Mouse (Mus musculus) adrenal gland, postnatal 14 days (tissue): ENCODE measurements around the gene Evi2. TPM values are rescaled to one million over a fixed set of nuclear protein-coding genes. Genes with fewer than 3 reads are reported as not detected.

Source experiments
- DNase-seq: peaks from one replicate; pipeline ENCODE4 v3.0.0; 2021; ENCODE audit warnings: mixed read lengths
- total RNA-seq: library from RNA; stranded (reverse); gene quantifications from 2 replicates; pipeline ENCODE4 v1.2.3, GENCODE M21; 2021

The Evi2 gene
- total RNA-seq, 1 experiment from 2014 or later: not detected

- DNase-seq: no peak
These were observed 6.1 kb downstream of the Evi2 start for GRCm38 (mm10) chr11:79524310-79524575.

GRCm38 (mm10) chr11:79523560-79524309 is 6.7 kb downstream of the Evi2 start, which contains the start of gene Evi2b:
TSS of gene Evi2b (minus strand) at chr11:79523762.
- no peak for DNase-seq

DNA sequence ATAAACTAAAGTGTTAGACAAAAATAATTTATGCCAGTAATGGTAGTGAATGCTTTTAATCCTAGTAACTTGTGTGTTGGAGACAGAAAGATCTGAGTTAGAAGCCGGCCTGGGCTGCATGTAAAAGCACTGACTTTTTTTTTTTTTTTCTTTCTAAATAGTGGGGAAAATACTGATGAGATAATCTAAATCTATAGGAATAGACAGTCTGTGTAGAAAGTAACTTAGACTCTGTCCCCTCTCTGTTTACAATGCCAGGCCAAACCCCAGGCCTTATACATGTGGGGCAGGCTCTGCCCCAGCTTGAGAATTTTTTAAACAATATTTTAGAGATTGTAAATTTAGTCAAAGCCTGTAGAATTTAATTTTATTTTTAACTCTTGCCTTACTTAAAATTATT is 7.4 kb downstream of the Evi2 start:
- no peak for DNase-seq

DNA sequence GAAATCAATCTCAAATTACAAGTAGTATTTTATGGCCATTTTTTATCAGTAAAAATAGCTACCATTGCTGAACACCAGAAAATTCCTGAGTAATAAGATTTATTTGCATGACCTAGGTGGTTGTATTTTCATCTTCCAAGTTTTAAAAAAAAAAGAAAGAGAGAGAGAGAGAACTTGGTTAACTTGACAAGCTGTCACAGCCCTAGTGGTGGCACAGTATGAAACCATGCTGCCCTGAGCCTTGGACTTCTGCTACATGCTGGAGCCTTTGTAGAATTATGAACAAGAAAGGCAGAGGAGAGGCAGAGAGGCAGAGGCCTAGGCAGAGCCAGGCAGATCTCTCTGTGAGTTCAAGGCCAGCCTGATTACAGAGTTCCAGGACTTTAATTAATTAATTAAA is 8.5 kb downstream of the Evi2 start:
- DNase-seq: no peak

DNA sequence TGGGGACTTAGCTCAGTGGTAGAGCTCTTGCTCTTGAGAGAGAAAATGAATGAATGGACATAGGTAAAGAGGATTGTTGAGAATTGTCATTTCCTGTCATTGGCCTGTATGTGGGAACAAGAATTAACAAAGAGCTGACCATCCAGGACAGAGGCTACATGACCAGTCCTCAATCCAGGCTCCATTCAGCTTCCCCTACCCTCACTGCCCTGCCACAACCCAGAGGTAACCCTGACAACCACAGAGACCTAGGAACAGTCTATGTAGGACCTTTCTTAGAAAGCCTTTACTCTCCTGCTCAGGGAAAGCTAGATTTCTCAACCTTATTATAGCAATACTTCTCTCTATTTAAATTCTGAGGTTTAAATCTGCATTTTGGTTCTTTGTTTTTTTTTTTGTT is 9.6 kb downstream of the Evi2 start:
- no peak for DNase-seq

- no peak for DNase-seq
These were observed 10.5 kb downstream of the Evi2 start for GRCm38 (mm10) chr11:79519878-79520291.

DNA sequence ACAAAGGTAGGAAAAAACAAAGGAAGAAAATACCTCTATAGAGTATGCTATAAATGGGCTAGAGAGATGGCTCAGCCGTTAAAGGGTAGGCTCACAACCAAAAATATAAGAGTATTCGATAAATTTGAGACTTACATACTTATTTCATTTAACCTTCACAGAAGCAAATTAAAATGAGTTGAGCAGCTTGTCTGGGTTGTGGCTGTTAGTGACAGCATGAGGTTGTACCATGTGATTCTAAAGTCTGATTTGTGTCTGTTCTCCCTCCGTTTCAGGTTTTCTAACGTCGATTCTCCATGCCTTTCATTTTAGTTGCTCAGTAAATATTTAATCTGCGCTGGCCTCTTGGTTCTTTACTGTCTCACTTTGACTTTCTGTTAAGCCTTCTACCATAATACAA is 11.1 kb downstream of the Evi2 start:
- DNase-seq: no peak

- DNase-seq: no peak
These were observed 14.6 kb downstream of the Evi2 start for GRCm38 (mm10) chr11:79515798-79516197.

- DNase-seq: no peak
These were observed 15.1 kb downstream of the Evi2 start for GRCm38 (mm10) chr11:79515331-79515730.

GRCm38 (mm10) chr11:79511970-79512369 is 18.4 kb downstream of the Evi2 start:
- DNase-seq: no peak

DNA sequence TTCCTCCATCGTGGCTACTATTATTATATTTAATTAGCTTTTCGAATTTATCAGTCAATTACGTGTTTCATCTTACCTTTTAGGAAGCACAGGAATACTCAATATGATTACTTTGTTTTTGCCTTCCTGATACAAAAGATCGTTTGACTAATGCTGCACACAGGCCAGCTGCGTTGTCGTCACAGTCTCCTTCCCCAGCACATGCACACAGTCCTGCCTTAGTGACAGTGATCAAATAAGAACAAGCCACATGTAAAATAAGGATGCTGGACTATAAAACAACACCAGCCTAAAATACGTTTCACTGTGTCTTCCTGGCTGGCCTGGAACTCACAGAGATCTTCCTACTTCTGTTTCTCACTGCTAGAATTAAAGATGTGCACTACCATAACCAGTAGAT is 25.9 kb downstream of the Evi2 start:
- no peak for DNase-seq

GRCm38 (mm10) chr11:79503845-79504244 is 26.5 kb downstream of the Evi2 start, which contains the start of gene Omg:
TSS of gene Omg (minus strand) at chr11:79504084.
- DNase-seq: peak; percentile 16

DNA sequence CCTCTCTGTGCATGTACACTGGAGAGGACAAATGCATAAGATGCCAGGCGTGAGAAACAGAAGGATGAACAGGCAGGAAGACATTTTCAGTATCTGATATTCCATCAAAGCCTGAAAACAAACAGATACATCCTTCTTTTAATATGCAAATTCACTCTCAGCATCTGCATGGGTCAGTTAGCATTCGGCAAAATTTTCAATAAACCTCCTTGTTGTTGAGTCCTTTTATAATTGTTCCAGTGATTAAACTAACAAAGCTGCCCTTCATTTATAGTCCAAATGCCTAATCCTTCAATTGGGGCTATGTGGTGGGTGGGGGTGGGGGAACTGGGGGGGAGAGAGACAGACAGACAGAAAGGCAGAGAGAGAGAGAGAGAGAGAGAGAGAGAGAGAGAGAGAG is 27.5 kb downstream of the Evi2 start:
- no peak for DNase-seq

DNA sequence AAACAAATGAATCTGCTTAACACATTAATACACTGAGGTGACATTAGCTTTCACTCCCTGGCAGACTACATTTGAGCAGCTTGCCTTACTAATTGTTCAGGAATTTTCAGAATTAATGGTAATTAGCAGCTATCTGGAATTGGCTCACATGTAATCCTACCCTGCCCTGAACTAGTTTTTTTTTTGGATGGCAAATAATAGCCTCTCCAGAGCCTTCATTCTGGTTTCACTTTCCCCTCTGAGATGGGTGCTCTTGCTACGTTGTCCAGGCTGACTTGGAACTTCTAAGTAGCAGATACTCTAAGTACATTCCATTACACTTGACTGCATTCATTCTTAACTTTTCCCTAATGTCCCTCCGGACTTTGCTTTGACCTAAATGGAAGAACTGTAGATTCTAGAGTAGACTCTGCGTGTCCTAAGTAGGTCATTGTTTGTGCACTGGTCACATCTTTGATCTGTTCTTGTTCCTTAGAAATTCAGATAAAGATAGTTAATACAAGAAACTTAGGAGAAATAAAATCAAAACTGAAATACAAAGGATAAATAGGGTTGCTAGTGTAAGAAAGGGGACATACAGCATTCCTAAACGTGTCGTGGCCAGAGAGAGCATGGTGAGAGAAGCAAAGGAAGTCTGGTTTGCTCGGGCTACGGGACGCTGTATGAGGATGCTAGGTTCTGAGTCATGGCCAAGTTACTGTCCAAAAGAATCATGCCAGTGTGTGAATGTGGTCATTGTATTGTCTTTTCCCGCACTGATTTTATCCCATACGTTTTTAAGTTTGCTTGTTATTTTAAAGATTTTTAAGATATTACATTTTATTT is 35.2 kb downstream of the Evi2 start:
- DNase-seq: no peak

- no peak for DNase-seq
These were observed 45.7 kb downstream of the Evi2 start for GRCm38 (mm10) chr11:79484721-79485120.

- no peak for DNase-seq
These were observed 46.4 kb downstream of the Evi2 start for GRCm38 (mm10) chr11:79483876-79484528.

DNA sequence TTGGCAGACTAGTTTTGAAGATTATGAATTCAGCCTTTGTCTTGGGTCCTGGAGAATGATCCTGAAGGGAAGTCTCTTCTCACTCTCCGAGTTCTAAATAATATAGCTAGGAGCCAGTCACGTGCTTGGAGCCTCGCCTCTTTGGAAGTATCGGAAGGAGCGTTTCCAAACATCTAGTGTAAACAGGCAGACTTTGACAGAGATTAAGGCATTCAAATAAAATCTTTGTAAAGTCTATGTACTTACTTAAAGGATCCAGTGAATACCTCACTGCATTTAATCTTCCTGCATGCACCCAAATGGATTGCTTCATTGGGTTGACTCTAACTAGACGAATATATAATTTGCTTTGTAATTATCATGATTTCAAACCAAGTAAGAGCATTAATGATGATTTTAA is 47.0 kb downstream of the Evi2 start:
- no peak for DNase-seq

DNA sequence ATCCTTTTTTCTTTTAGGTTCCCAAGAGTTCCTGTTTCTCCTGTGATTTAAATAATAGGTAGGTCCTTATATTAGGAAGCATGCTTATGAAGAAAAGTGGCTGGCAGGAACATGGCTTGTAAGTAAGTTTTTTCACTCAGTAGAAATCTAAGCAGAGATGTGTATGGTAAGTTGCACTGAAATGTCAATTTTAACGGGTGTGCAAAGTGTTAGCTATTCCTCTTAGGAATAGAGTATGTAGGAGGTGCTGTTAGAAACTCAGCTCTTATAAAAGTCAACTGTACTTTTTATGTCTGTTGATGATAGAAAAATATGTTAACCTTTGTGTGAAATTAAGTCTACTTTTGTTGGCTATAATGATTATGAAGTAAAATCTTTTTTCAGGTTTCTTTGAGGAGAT is 62.3 kb downstream of the Evi2 start:
- DNase-seq: no peak

Other genes starting within 250 kb of the Evi2 start
- not detected in 2 replicates for gene Gm9964, start 233.7 kb downstream of the Evi2 start, total RNA-seq
- gene Nf1, start 190.9 kb downstream of the Evi2 start, total RNA-seq: 58.9 and 62.3 TPM in 2 replicates
- 5.9 and 6.0 TPM in 2 replicates for gene Omg, start 26.5 kb downstream of the Evi2 start, total RNA-seq
- 1.0 and 5.9 TPM in 2 replicates for gene Evi2b, start 6.8 kb downstream of the Evi2 start, total RNA-seq
- 2.1 and 2.5 TPM in 2 replicates for gene Evi2a, start within 50 bp of the Evi2 start, total RNA-seq
- gene Rab11fip4, start 60.6 kb upstream of the Evi2 start, total RNA-seq: 3.3 and 3.8 TPM in 2 replicates